Mouse (Mus musculus): ENCODE data around the gene Prkcq.

DNA sequence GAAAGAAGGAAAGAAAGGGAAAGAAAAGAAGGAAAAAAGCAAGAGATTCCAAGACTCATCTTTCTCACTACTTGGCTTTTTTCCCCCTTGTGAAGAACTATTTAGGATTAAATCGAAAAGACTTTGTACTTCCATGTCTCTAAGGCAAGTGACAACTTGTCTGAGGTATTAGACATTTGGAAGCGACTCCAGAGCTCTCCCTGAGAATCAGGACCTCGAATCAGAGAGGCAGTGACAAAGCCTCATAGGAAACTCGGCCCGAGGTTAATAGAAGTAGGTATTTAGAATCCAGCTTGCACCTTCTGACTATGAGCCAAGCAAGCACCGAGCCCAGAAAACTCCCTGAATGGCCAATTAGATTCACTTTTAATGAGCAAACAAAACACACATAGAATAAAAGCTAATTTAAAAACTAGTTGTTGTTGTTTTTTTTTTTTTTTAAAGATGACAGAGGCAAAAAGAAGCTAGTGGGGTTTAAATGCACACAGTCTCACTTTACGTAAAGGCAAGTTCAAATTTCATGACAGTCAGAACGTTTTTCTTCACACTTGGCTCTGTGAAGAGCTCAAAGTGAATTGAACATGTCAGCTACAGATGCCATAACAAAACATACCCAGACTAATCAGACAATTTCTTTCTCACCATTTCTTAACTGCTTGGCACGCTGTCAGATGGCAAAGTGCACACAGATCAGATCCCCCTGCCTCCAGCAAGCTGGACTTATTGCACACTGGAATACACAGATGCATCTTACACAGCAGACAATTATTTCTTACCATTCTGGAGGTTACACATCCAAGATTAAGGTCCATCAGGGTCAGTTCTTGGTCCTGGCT, 119.9 kb downstream of the Prkcq start:
- TF ChIP-seq GATA1 (IDR thresholded peaks at IDR 0.05; ENCODE audit: borderline replicate concordance, low read length): no peak
- TF ChIP-seq FLI1 (IDR thresholded peaks at IDR 0.05; ENCODE audit: low read length): no peak

Data from megakaryocyte, embryonic 14.5 days (primary cell).